Mouse (Mus musculus): ENCODE results near the gene 4430402I18Rik. TPM values are rescaled to one million over a fixed set of nuclear protein-coding genes. Genes with fewer than 3 reads are reported as not detected.

4430402I18Rik gene
- polyA plus RNA-seq, 1 experiment = 0.74 TPM

- DNase-seq (ENCODE audit: low read depth) = no peak
- no peak for TF ChIP-seq POLR2A (IDR thresholded peaks at IDR 0.05; ENCODE audit: borderline replicate concordance, extremely low read depth, insufficient read depth, insufficient read length, poor library complexity, severe bottlenecking)
- no peak for TF ChIP-seq CTCF (IDR thresholded peaks at IDR 0.05; ENCODE audit: borderline replicate concordance, extremely low read depth, insufficient read depth, insufficient read length)
Observed at GRCm38 (mm10) chr19:28860246-28860645, 107.4 kb downstream of the 4430402I18Rik start.

GRCm38 (mm10) chr19:28854831-28855230 is 112.8 kb downstream of the 4430402I18Rik start:
- TF ChIP-seq CTCF (IDR thresholded peaks at IDR 0.05; ENCODE audit: borderline replicate concordance, extremely low read depth, insufficient read depth, insufficient read length) (no peak), POLR2A (IDR thresholded peaks at IDR 0.05; ENCODE audit: borderline replicate concordance, extremely low read depth, insufficient read depth, insufficient read length, poor library complexity, severe bottlenecking) (no peak)
- no peak for DNase-seq (ENCODE audit: low read depth)

GRCm38 (mm10) chr19:28852001-28852400 is 115.6 kb downstream of the 4430402I18Rik start:
- TF ChIP-seq POLR2A (IDR thresholded peaks at IDR 0.05; ENCODE audit: borderline replicate concordance, extremely low read depth, insufficient read depth, insufficient read length, poor library complexity, severe bottlenecking) (no peak), CTCF (IDR thresholded peaks at IDR 0.05; ENCODE audit: borderline replicate concordance, extremely low read depth, insufficient read depth, insufficient read length) (no peak)
- no peak for DNase-seq (ENCODE audit: low read depth)

GRCm38 (mm10) chr19:28850510-28850909 is 117.1 kb downstream of the 4430402I18Rik start:
- TF ChIP-seq CTCF (IDR thresholded peaks at IDR 0.05; ENCODE audit: borderline replicate concordance, extremely low read depth, insufficient read depth, insufficient read length) (no peak), POLR2A (IDR thresholded peaks at IDR 0.05; ENCODE audit: borderline replicate concordance, extremely low read depth, insufficient read depth, insufficient read length, poor library complexity, severe bottlenecking) (no peak)
- DNase-seq (ENCODE audit: low read depth) = no peak

GRCm38 (mm10) chr19:28844946-28845710 is 122.5 kb downstream of the 4430402I18Rik start:
- peak; percentile 73 for DNase-seq (ENCODE audit: low read depth)
- TF ChIP-seq POLR2A (IDR thresholded peaks at IDR 0.05; ENCODE audit: borderline replicate concordance, extremely low read depth, insufficient read depth, insufficient read length, poor library complexity, severe bottlenecking) (no peak), CTCF (IDR thresholded peaks at IDR 0.05; ENCODE audit: borderline replicate concordance, extremely low read depth, insufficient read depth, insufficient read length) (no peak)

Other genes with a start within 250 kb of the 4430402I18Rik start
- gene Slc1a1, start 132.8 kb downstream of the 4430402I18Rik start, polyA plus RNA-seq (2012; rRNA removed) = 15.0 and 22.2 TPM in 2 replicates
- gene Plpp6, start 3.8 kb downstream of the 4430402I18Rik start, polyA plus RNA-seq (2012; rRNA removed) = 7.9 and 10.4 TPM in 2 replicates
- 44.0 and 46.5 TPM in 2 replicates for gene Cdc37l1, start 22.6 kb upstream of the 4430402I18Rik start, polyA plus RNA-seq (2012; rRNA removed)
- gene Ak3, start 80.2 kb upstream of the 4430402I18Rik start, polyA plus RNA-seq (2012; rRNA removed) = 32.7 and 39.0 TPM in 2 replicates
- gene Rcl1, start 133.6 kb upstream of the 4430402I18Rik start, polyA plus RNA-seq (2012; rRNA removed) = 17.6 and 18.0 TPM in 2 replicates

Data from brain, embryonic 14.5 days (tissue).